Comparison of ENCODE assay signal across 9 mouse cellular contexts in genomic region chr7:144449637-144450570, GRCm38 (mm10). TPM values are rescaled to one million over a fixed set of nuclear protein-coding genes. Genes with fewer than 3 reads are reported as not detected.
A peak's percentile ranks its signal among the peaks of the same experiment; 100 is the strongest.
DNase-seq lines count a peak whose midpoint lies in the region; ATAC-seq lines count a peak whose summit lies in the region.
"Had no signal": no experiment of that assay in that cellular context is flagged by ENCODE, and none has a peak within 500 bp of the region (broad histone marks: within the 10 kb centered on the region; RNA-seq: fewer than 3 reads in every experiment).

No protein-coding gene starts in this region.

- H3K36me3 ChIP-seq in embryonic facial prominence, embryonic 14.5 days (ENCODE audit: control insufficient read depth, insufficient read depth, low read length), result peaks cover 100% of the 10 kb centered on the region
- peaks cover 100% of the 10 kb centered on the region for H3K36me3 ChIP-seq in embryonic facial prominence, embryonic 10.5 days (replicated peaks)

- DNase-seq in embryonic facial prominence, embryonic 14.5 days (ENCODE audit: low spot score), result peak; percentile 21
- no peak for DNase-seq in embryonic facial prominence, embryonic 10.5 days (ENCODE audit: low spot score)
- peak; percentile 99 for DNase-seq in adrenal gland, postnatal 14 days
- DNase-seq in frontal cortex, adult 2 months (ENCODE audit: extremely low spot score in 1 of 2, low spot score in 1 of 2), result peak; percentile 44 to 82
- peak; percentile 81 to 85 for DNase-seq in heart, postnatal 36 days
- DNase-seq in left cerebral cortex, postnatal 10 days (ENCODE audit: extremely low spot score in 1 of 2, low spot score in 2 of 2), result peak; percentile 84 to 88
- DNase-seq in retina, postnatal 7 days (ENCODE audit: low read depth, low spot score), result peak; percentile 43
- DNase-seq: liver, embryonic 13.5 days had no signal

- no peak overlapping the region for H3K27ac ChIP-seq in embryonic facial prominence, embryonic 14.5 days (replicated peaks; ENCODE audit: low read depth, low read length)
- no peak overlapping the region for H3K27ac ChIP-seq in embryonic facial prominence, embryonic 10.5 days (replicated peaks)
- H3K27ac ChIP-seq: liver, embryonic 13.5 days had no signal

- WGBS in embryonic facial prominence, embryonic 14.5 days, result 86% methylated on average over 13 of the region's 13 CpGs
- WGBS in embryonic facial prominence, embryonic 10.5 days, result 95% methylated on average over 13 of the region's 13 CpGs

- no peaks in the 10 kb centered on the region for H3K4me1 ChIP-seq in embryonic facial prominence, embryonic 14.5 days (ENCODE audit: control insufficient read depth, insufficient read depth, low read length)
- no peaks in the 10 kb centered on the region for H3K4me1 ChIP-seq in embryonic facial prominence, embryonic 10.5 days
- H3K4me1 ChIP-seq: liver, embryonic 13.5 days had no signal

- no peak overlapping the region for H3K4me3 ChIP-seq in embryonic facial prominence, embryonic 14.5 days (ENCODE audit: low read depth, low read length)
- H3K4me3 ChIP-seq in embryonic facial prominence, embryonic 10.5 days, result no peak overlapping the region
- H3K4me3 ChIP-seq: liver, embryonic 13.5 days had no signal

- intact Hi-C loops in heart, postnatal 36 days (cut with DNase I), result no loop called here
- intact Hi-C loops in left cerebral cortex, postnatal 10 days (cut with DNase I), result no loop called here

- no peak overlapping the region for H3K4me2 ChIP-seq in embryonic facial prominence, embryonic 14.5 days (ENCODE audit: low read depth, low read length)
- H3K4me2 ChIP-seq: liver, embryonic 13.5 days had no signal

- no peaks in the 10 kb centered on the region for H3K27me3 ChIP-seq in embryonic facial prominence, embryonic 14.5 days (replicated peaks; ENCODE audit: control insufficient read depth, insufficient read depth, low read length)
- H3K27me3 ChIP-seq in embryonic facial prominence, embryonic 10.5 days (replicated peaks; ENCODE audit: low read depth, poor library complexity, severe bottlenecking), result no peaks in the 10 kb centered on the region
- H3K27me3 ChIP-seq: liver, embryonic 13.5 days had no signal

- no peak overlapping the region for H3K9ac ChIP-seq in embryonic facial prominence, embryonic 14.5 days (ENCODE audit: low read depth, low read length)
- H3K9ac ChIP-seq: liver, embryonic 13.5 days had no signal

- no peaks in the 10 kb centered on the region for H3K9me3 ChIP-seq in embryonic facial prominence, embryonic 14.5 days (ENCODE audit: control insufficient read depth, low read length)
- no peaks in the 10 kb centered on the region for H3K9me3 ChIP-seq in embryonic facial prominence, embryonic 10.5 days
- H3K9me3 ChIP-seq: liver, embryonic 13.5 days had no signal

- ATAC-seq in embryonic facial prominence, embryonic 14.5 days (ENCODE audit: low read depth), result peak; percentile 77; the same call in 1 of the 2 replicates
- no peak for ATAC-seq in megakaryocyte progenitor cell, adult 5-6 weeks (replicated peaks; ENCODE audit: poor library complexity)

RNA-seq across cellular contexts. Expression of gene Cttn, which starts 20.9 kb away (rescaled TPM):
- polyA plus RNA-seq in embryonic facial prominence, embryonic 14.5 days (2014; fragmentation: Nextera tagmentation; extraction: Ambion mirVana), result 157 and 179 TPM in 2 replicates
- polyA plus RNA-seq in embryonic facial prominence, embryonic 10.5 days (2016; fragmentation: Nextera tagmentation; extraction: Ambion mirVana), result 196 and 200 TPM in 2 replicates
- total RNA-seq in adrenal gland, postnatal 14 days (2021), result 127 and 136 TPM in 2 replicates
- polyA plus RNA-seq in frontal cortex, adult 2 months (2012; rRNA removed), result 155 and 178 TPM in 2 replicates
- 10 to 100 TPM; 32.2 to 32.4 TPM for total RNA-seq in heart, postnatal 36 days (2021)
- 100 to 1,000 TPM; 122 to 136 TPM for total RNA-seq in left cerebral cortex, postnatal 10 days (2021)
- 0.73 and 3.1 TPM in 2 replicates for total RNA-seq in megakaryocyte progenitor cell, adult 5-6 weeks (2015)
- 7.9 and 13.0 TPM in 2 replicates for total RNA-seq in megakaryocyte progenitor cell, adult 5-6 weeks (2017)
